Mouse (Mus musculus) stomach, postnatal 0 days (tissue): ENCODE measurements around the gene Arfgef3. TPM values are rescaled to one million over a fixed set of nuclear protein-coding genes. Genes with fewer than 3 reads are reported as not detected.
A peak's percentile ranks its signal among the peaks of the same experiment; 100 is the strongest.
"Not testable (repeated sequence)": the region's sequence is repeated elsewhere in the genome, so short reads cannot be mapped to it uniquely, and the experiment has no call there.

Experiments
- ATAC-seq: fragments of 200-750 bp; cut with Nextera tagmentation; 2 replicates; pipeline ENCODE4 v1.8.0; 2017; ENCODE audit not compliant: low FRiP score, low TSS enrichment
- DNase-seq: peaks from one replicate; pipeline ENCODE4 v3.0.0-alpha.2; 2016; ENCODE audit warnings: low spot score
- H3K27ac ChIP-seq: fragments of 300-500 bp; sonication (generic); replicated peaks from 2 replicates; pipeline ENCODE4 v1.5.1; 2014; ENCODE audit warnings: mild to moderate bottlenecking, control low read depth
- H3K27me3 ChIP-seq: fragments of 300-500 bp; sonication (generic); 2 replicates; pipeline ENCODE4 v1.6.1; 2014; ENCODE audit warnings: low read length; ENCODE audit not compliant: control insufficient read depth, insufficient read depth
- H3K36me3 ChIP-seq: fragments of 300-500 bp; sonication (generic); 2 replicates; pipeline ENCODE4 v1.6.1; 2014; ENCODE audit warnings: low read length, mixed read lengths; ENCODE audit not compliant: control insufficient read depth, insufficient read depth
- H3K4me1 ChIP-seq: fragments of 300-500 bp; sonication (generic); replicated peaks from 2 replicates; pipeline ENCODE4 v1.6.1; 2014; ENCODE audit warnings: antibody characterized with exemption; ENCODE audit not compliant: control insufficient read depth, insufficient read depth
- H3K4me2 ChIP-seq: fragments of 300-500 bp; sonication (generic); replicated peaks from 2 replicates; pipeline ENCODE4 v1.6.1; 2014; ENCODE audit warnings: low read depth, mild to moderate bottlenecking, control low read depth, moderate library complexity
- H3K4me3 ChIP-seq: fragments of 300-500 bp; sonication (generic); 2 replicates; pipeline ENCODE4 v1.5.1; 2014; ENCODE audit warnings: low read depth, low read length, control low read depth
- H3K9ac ChIP-seq: fragments of 300-500 bp; sonication (generic); 2 replicates; pipeline ENCODE4 v1.6.1; 2014; ENCODE audit warnings: mild to moderate bottlenecking, low read length, control low read depth, mixed read lengths
- H3K9me3 ChIP-seq: fragments of 300-500 bp; sonication (generic); 2 replicates; pipeline ENCODE4 v1.6.1; 2016; ENCODE audit warnings: low read length; ENCODE audit not compliant: control insufficient read depth
- CTCF ChIP-seq: IDR thresholded peaks from 2 replicates; pipeline ENCODE4 v1.5.1; 2016; ENCODE audit warnings: antibody characterized with exemption, low read depth, mild to moderate bottlenecking, moderate library complexity
- EP300 ChIP-seq: optimal IDR thresholded peaks from 2 replicates; pipeline ENCODE3; 2016; ENCODE audit warnings: antibody characterized with exemption
- WGBS: fragments of 180-500 bp; shearing (Covaris S2); extraction: QIAGEN DNeasy Blood & Tissue Kit; methylation state at CpG from one replicate; pipeline ENCODE4 v1.1.7; 2014; 5-methylcytosine and 5-hydroxymethylcytosine counted together
- polyA plus RNA-seq: library from polyadenylated mRNA; unstranded; fragments of >200 nt; fragmentation: Nextera tagmentation; extraction: Ambion mirVana; gene quantifications from 2 replicates; pipeline ENCODE4 v1.2.1, GENCODE M21; 2015

Gene Arfgef3
- polyA plus RNA-seq, 1 experiment from 2014 or later: 1.8 TPM

DNA sequence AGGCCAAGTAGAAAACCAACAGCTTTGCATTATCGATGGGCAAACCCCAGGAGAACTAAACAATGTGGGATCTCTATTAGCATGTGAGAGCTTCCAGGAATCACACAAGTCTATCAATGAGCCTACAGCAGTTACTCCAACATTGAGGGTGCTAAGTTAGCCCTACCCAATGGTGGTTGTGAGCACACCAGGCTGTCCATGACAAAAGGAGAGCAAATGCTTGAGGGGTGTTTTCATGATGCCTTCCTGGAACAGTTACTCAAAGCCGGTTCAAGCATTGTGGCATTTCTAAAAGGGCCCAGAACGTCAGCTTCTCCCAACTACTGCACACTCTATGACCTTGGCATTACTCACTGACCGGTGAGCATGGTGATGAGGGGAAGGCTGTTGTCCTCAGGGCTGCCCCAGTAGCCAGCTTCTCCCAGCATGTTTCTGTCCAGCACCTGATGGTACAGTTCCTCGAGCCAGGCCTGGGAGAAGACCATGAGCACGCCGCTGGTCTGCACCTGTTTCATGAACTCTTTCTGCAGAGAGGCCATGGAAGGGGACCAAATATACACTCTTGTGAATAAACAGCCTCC lies 109.3 kb downstream of the Arfgef3 start:
- Histone ChIP-seq H3K9ac (no peak overlapping the region), H3K9me3 (no peaks in the 10 kb centered on the region), H3K27me3 (no peaks in the 10 kb centered on the region), H3K4me2 (no peak overlapping the region), H3K27ac (no peak overlapping the region), H3K4me3 (no peak overlapping the region), H3K4me1 (no peaks in the 10 kb centered on the region), H3K36me3 (no peaks in the 10 kb centered on the region; the same call in 1 of the 2 replicates)
- DNase-seq (no peak), ATAC-seq (no peak)
- WGBS: 80% methylated on average over 7 of the region's 7 CpGs
- TF ChIP-seq CTCF: no peak
- no peak for TF ChIP-seq EP300

- WGBS: 85% methylated on average over 8 of the region's 8 CpGs
- H3K36me3 ChIP-seq: no peaks in the 10 kb centered on the region; the same call in 1 of the 2 replicates
- H3K4me1 ChIP-seq: no peaks in the 10 kb centered on the region
- no peak overlapping the region for H3K4me2 ChIP-seq
- H3K4me3 ChIP-seq: no peak overlapping the region
- DNase-seq (no peak), ATAC-seq (no peak)
- no peaks in the 10 kb centered on the region for H3K27me3 ChIP-seq
- H3K9ac ChIP-seq: no peak overlapping the region
- no peak overlapping the region for H3K27ac ChIP-seq
- TF ChIP-seq CTCF (no peak), EP300 (no peak)
- H3K9me3 ChIP-seq: no peaks in the 10 kb centered on the region
Observed at GRCm38 (mm10) chr10:18630498-18630897, 113.3 kb downstream of the Arfgef3 start.

- ATAC-seq: no peak
- no peaks in the 10 kb centered on the region for H3K4me1 ChIP-seq
Observed at GRCm38 (mm10) chr10:18627530-18627929, 116.2 kb downstream of the Arfgef3 start.

GRCm38 (mm10) chr10:18612796-18613195 lies 131.0 kb downstream of the Arfgef3 start:
- ATAC-seq: no peak

More at GRCm38 (mm10) chr10:18627530-18627929, 116.2 kb downstream of the Arfgef3 start:
- Histone ChIP-seq H3K4me3 (no peak overlapping the region), H3K36me3 (no peaks in the 10 kb centered on the region; the same call in 1 of the 2 replicates), H3K9ac (no peak overlapping the region), H3K27ac (no peak overlapping the region), H3K9me3 (no peaks in the 10 kb centered on the region), H3K27me3 (no peaks in the 10 kb centered on the region), H3K4me2 (no peak overlapping the region)
- no peak for DNase-seq
- TF ChIP-seq EP300: no peak
- no peak for TF ChIP-seq CTCF
- WGBS: 76% methylated on average over 6 of the region's 6 CpGs

GRCm38 (mm10) chr10:18604827-18605535 lies 138.8 kb downstream of the Arfgef3 start:
- not testable (repeated sequence) for ATAC-seq
- WGBS: 48% methylated on average over 5 of the region's 5 CpGs

More at GRCm38 (mm10) chr10:18612796-18613195, 131.0 kb downstream of the Arfgef3 start:
- H3K4me3 ChIP-seq: no peak overlapping the region
- H3K27me3 ChIP-seq: no peaks in the 10 kb centered on the region
- H3K9ac ChIP-seq: no peak overlapping the region
- TF ChIP-seq CTCF (no peak), EP300 (no peak)
- H3K9me3 ChIP-seq: no peaks in the 10 kb centered on the region
- DNase-seq: no peak
- no peaks in the 10 kb centered on the region for H3K4me1 ChIP-seq
- H3K4me2 ChIP-seq: no peak overlapping the region
- H3K36me3 ChIP-seq: no peaks in the 10 kb centered on the region
- H3K27ac ChIP-seq: no peak overlapping the region
- 83% methylated on average over 2 of the region's 2 CpGs for WGBS

DNA sequence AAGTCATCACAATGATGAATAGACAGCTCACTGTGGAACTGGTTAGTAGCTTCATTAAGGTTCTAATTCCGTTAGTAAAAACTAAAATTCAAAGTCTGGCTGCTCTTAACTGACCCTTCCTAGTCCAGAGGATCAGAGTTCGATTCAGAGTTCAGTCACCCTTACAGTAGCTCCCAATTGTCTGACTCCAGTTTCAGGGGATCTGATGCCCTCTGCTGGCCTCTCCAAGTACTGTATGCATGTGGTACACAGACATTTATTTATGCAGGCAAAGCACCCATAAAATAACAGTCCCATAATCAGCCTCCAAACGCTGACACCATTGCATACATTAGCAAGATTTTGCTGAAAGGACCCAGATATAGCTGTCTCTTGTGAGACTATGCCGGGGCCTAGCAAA lies 141.7 kb downstream of the Arfgef3 start:
- Histone ChIP-seq H3K4me1 (no peaks in the 10 kb centered on the region), H3K4me3 (no peak overlapping the region), H3K4me2 (no peak overlapping the region), H3K9ac (no peak overlapping the region), H3K9me3 (no peaks in the 10 kb centered on the region), H3K36me3 (no peaks in the 10 kb centered on the region), H3K27me3 (no peaks in the 10 kb centered on the region), H3K27ac (no peak overlapping the region)
- DNase-seq: peak; percentile 78
- TF ChIP-seq EP300 (no peak), CTCF (peak; percentile 85)
- no peak for ATAC-seq
- WGBS: 30% methylated on average over 4 of the region's 4 CpGs

More at GRCm38 (mm10) chr10:18604827-18605535, 138.8 kb downstream of the Arfgef3 start:
- H3K4me3 ChIP-seq, H3K27ac ChIP-seq, DNase-seq, H3K4me1 ChIP-seq, H3K27me3 ChIP-seq, H3K9me3 ChIP-seq, H3K4me2 ChIP-seq, H3K9ac ChIP-seq, H3K36me3 ChIP-seq: not testable (repeated sequence)
